Mouse (Mus musculus) naive thymus-derived CD4-positive, alpha-beta T cell, adult 5 months (primary cell): Measurements from ENCODE around the gene Mpzl3. TPM values are rescaled to one million over a fixed set of nuclear protein-coding genes. Genes with fewer than 3 reads are reported as not detected.

Experiments used
- polyA plus RNA-seq: library from polyadenylated mRNA; unstranded; fragments of 100-300 nt; shearing (Covaris generic); gene quantifications from one replicate; pipeline ENCODE4 v1.2.1, GENCODE M21; 2017

Mpzl3 gene
- 18.5 TPM for polyA plus RNA-seq

DNA sequence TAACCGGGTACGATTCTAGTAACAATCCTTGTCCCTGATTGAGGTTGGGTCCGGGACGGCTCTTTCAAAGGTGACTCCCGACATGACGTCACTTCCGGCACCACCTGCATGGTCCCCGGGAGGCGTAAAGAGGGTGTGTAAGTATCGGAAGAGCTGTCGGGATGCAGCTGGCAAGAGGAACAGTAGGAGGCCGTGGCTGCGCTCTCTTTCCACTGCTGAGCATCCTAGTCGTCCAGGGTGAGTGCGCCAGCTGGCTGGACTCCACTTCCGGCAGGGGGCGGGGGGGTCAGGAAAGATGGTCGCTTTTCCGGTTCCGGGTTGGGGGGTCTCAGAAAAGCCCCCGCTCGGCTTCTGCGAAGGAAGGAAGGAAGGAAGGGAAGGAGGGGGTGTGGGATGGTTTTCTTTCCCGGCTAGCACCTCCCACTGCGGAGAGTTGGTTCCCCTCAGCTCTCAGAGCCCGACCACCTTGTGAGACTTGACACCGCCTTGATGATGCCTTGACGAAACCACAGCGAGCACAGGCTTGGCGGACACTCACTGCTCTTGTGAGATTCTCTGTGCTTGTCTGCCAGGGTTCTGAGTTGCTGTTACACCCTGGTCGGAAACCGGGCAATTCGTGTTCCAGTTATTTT lies at the start of gene Mpzl3:
TSS of gene Mpzl3 (plus strand) at position 105 of the 632 bp plus-strand sequence.

DNA sequence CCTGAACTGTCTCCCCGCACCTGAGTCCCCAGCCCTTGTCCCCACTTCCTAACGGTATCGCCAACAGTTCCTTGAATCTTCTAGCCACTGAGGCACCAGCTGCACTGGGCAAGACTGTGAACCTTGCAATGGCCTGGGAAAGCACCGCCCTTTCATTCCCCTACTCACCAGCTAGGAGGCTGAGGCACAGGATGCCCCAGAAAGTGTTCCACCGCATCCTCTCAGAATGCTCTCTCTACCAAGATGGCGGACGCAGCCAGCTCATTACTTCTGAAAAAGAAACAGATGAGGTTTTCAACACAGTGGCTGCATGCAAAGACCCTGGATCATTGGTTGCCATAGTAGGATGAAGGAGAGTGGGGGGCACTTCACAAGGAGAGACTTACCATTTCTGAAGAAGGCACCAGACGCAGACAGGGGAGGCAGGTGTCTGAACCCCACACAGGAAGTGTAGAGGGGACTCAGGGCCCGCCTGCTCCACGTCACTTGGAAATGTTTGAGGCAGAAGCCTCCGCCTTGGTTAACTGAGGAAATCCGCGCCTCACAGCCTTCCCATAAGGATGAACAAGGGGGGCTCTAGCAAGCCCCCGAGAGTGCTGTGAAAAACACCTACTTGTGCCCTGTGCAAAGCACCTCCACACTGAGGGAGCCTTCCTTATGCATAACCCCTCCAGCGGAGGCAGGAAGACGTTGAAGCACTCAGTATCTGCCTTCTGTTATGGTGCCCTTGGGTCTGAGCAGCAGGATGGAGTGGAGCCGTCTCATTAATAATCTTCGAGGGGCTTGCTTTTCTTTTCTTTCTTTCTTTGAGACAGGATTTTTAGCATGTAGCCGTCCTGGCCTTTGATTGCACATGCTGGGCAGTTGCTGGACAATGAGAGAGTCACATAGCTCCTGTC lies 45.6 kb upstream of the Mpzl3 start, which contains the start of gene Cd3e:
TSS of gene Cd3e (minus strand) at position 448 of the 899 bp plus-strand sequence.

DNA sequence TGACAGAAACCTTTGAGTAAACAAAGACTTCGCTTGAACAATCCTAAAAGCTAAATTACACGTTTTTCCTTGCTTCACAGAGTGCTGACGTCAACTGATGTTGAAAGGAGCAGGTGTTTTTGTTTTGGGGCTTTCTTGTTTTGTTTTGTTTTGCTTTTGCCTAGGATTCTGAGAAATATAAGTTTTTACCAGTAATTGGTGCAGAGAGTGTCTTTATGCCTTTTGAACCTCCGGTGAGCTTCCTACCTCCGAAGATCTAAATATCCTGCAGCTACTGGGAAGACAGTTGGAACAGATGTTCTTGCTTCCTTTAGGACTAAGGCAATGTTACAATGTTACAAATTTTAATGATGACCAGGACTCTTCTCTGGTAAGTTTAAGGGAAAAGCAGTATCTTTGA lies 15.5 kb upstream of the Mpzl3 start, which contains the start of gene Mpzl2:
TSS of gene Mpzl2 (plus strand) at position 301 of the 400 bp plus-strand sequence.

DNA sequence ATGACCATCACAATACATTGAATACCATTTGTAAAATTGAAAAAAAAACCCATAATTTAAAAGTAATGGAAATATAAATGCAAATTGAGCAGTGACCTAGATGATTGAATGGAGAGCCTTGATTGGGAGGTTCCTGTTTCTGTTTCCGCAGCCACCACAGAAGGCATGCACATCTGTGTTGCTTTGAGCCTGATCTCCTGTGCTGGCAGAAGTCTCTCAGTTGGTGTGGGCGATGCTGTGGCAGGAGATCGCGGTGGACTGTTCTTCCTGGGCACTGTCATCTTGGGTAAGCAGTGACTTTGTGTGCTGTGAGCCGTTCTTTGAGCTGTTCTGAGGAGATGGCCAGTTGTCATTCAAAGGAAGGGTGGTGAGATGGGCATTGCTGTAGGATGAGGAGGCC lies 24.0 kb downstream of the Mpzl3 start, which contains the start of gene Jaml:
TSS of gene Jaml (plus strand) at position 173 of the 400 bp plus-strand sequence.

DNA sequence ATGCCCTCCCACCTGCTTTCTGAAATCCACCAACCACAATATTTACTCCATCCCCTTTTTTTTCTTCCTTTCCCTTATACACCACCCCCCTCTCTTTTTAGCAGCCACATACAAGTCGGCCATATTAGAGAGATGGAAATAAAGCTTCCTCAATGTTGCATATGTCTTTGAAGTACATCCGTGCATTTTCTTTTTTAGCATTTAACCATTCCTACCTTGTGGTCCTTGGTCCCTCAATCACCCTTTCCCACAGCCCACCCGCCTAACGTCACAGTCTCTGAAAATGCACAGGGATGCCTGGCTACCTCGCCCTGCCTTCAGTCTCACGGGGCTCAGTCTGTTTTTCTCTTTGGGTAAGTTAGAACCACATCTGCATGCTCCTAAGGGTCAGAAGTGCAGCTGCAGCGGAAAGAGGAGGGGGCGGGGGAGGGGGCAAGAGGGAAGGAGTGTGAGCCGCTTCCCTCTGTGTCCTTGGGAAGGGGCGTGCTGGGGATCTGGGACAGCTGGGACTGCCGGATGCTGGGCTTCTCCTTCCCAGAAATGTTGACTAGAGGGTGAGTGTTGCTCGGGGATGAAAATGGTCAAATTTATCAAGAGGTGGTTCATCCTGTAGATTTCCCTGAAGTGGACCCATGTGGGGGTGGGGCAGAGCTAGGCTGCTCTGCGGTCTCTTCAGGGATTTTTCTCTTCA lies 62.9 kb downstream of the Mpzl3 start, which contains the start of gene Scn2b:
TSS of gene Scn2b (plus strand) at position 42 of the 691 bp plus-strand sequence.

Other genes with a start within 250 kb of the Mpzl3 start
- 81.7 TPM for gene Kmt2a, start 173.9 kb upstream of the Mpzl3 start, polyA plus RNA-seq
- gene Atp5l, start 134.4 kb upstream of the Mpzl3 start, polyA plus RNA-seq: 245 TPM
- gene Ube4a, start 89.6 kb upstream of the Mpzl3 start, polyA plus RNA-seq: 48.9 TPM
- 741 TPM for gene Cd3g, start 74.8 kb upstream of the Mpzl3 start, polyA plus RNA-seq
- gene Cd3d, start 73.4 kb upstream of the Mpzl3 start, polyA plus RNA-seq: 510 TPM
- gene Cd3e, start 45.6 kb upstream of the Mpzl3 start, polyA plus RNA-seq: 970 TPM
- gene Mpzl2, start 15.4 kb upstream of the Mpzl3 start, polyA plus RNA-seq: 0.12 TPM
- gene Jaml, start 24.0 kb downstream of the Mpzl3 start, polyA plus RNA-seq: 6.5 TPM
- not detected for gene Scn2b, start 62.6 kb downstream of the Mpzl3 start, polyA plus RNA-seq
- gene Scn4b, start 83.2 kb downstream of the Mpzl3 start, polyA plus RNA-seq: not detected
- gene BC049352, start 126.8 kb downstream of the Mpzl3 start, polyA plus RNA-seq: 0.27 TPM
- not detected for gene Tmprss4, start 148.9 kb downstream of the Mpzl3 start, polyA plus RNA-seq
- 11.6 TPM for gene Il10ra, start 214.0 kb downstream of the Mpzl3 start, polyA plus RNA-seq